Mouse (Mus musculus): ENCODE results near the gene Gdf10. TPM values are rescaled to one million over a fixed set of nuclear protein-coding genes. Genes with fewer than 3 reads are reported as not detected.

Gdf10 gene
- polyA plus RNA-seq, 1 experiment: 3.8 TPM

- no peak overlapping the region for H3K4me3 ChIP-seq (ENCODE audit: insufficient read depth, low read length)
- H3K4me1 ChIP-seq (ENCODE audit: control insufficient read depth, insufficient read depth, low read length): no peaks in the 10 kb centered on the region
- TF ChIP-seq CTCF (IDR thresholded peaks at IDR 0.05; ENCODE audit: extremely low read depth, insufficient read depth, low read length) (no peak), POLR2A (IDR thresholded peaks at IDR 0.05; ENCODE audit: extremely low read depth, insufficient read depth, low read length) (no peak)
- no peak overlapping the region for H3K27ac ChIP-seq (ENCODE audit: insufficient read depth, low read length)
Measured at GRCm38 (mm10) chr14:33895777-33896176, 27.6 kb upstream of the Gdf10 start.

GRCm38 (mm10) chr14:33896628-33897300 is 26.6 kb upstream of the Gdf10 start:
- H3K4me3 ChIP-seq (ENCODE audit: insufficient read depth, low read length): no peak overlapping the region
- H3K4me1 ChIP-seq (ENCODE audit: control insufficient read depth, insufficient read depth, low read length): no peaks in the 10 kb centered on the region
- no peak for TF ChIP-seq POLR2A (IDR thresholded peaks at IDR 0.05; ENCODE audit: extremely low read depth, insufficient read depth, low read length)
- TF ChIP-seq CTCF (IDR thresholded peaks at IDR 0.05; ENCODE audit: extremely low read depth, insufficient read depth, low read length): no peak
- no peak overlapping the region for H3K27ac ChIP-seq (ENCODE audit: insufficient read depth, low read length)

GRCm38 (mm10) chr14:33902783-33903182 is 20.6 kb upstream of the Gdf10 start:
- no peak for TF ChIP-seq POLR2A (IDR thresholded peaks at IDR 0.05; ENCODE audit: extremely low read depth, insufficient read depth, low read length)
- Histone ChIP-seq H3K4me1 (ENCODE audit: control insufficient read depth, insufficient read depth, low read length) (no peaks in the 10 kb centered on the region), H3K27ac (ENCODE audit: insufficient read depth, low read length) (no peak overlapping the region), H3K4me3 (ENCODE audit: insufficient read depth, low read length) (no peak overlapping the region)

GRCm38 (mm10) chr14:33903199-33903598 is 20.2 kb upstream of the Gdf10 start:
- H3K27ac ChIP-seq (ENCODE audit: insufficient read depth, low read length): no peak overlapping the region
- no peaks in the 10 kb centered on the region for H3K4me1 ChIP-seq (ENCODE audit: control insufficient read depth, insufficient read depth, low read length)
- no peak overlapping the region for H3K4me3 ChIP-seq (ENCODE audit: insufficient read depth, low read length)
- TF ChIP-seq POLR2A (IDR thresholded peaks at IDR 0.05; ENCODE audit: extremely low read depth, insufficient read depth, low read length) (no peak), CTCF (IDR thresholded peaks at IDR 0.05; ENCODE audit: extremely low read depth, insufficient read depth, low read length) (no peak)

GRCm38 (mm10) chr14:33904851-33905250 is 18.5 kb upstream of the Gdf10 start:
- no peaks in the 10 kb centered on the region for H3K4me1 ChIP-seq (ENCODE audit: control insufficient read depth, insufficient read depth, low read length)
- H3K4me3 ChIP-seq (ENCODE audit: insufficient read depth, low read length): no peak overlapping the region
- TF ChIP-seq CTCF (IDR thresholded peaks at IDR 0.05; ENCODE audit: extremely low read depth, insufficient read depth, low read length) (no peak), POLR2A (IDR thresholded peaks at IDR 0.05; ENCODE audit: extremely low read depth, insufficient read depth, low read length) (no peak)
- H3K27ac ChIP-seq (ENCODE audit: insufficient read depth, low read length): no peak overlapping the region

- no peak overlapping the region for H3K4me3 ChIP-seq (ENCODE audit: insufficient read depth, low read length)
- TF ChIP-seq CTCF (IDR thresholded peaks at IDR 0.05; ENCODE audit: extremely low read depth, insufficient read depth, low read length) (peak; percentile 51), POLR2A (IDR thresholded peaks at IDR 0.05; ENCODE audit: extremely low read depth, insufficient read depth, low read length) (no peak)
- H3K27ac ChIP-seq (ENCODE audit: insufficient read depth, low read length): no peak overlapping the region
- no peaks in the 10 kb centered on the region for H3K4me1 ChIP-seq (ENCODE audit: control insufficient read depth, insufficient read depth, low read length)
Measured at GRCm38 (mm10) chr14:33913727-33914126, 9.7 kb upstream of the Gdf10 start.

GRCm38 (mm10) chr14:33914206-33914605 is 9.2 kb upstream of the Gdf10 start:
- Histone ChIP-seq H3K27ac (ENCODE audit: insufficient read depth, low read length) (no peak overlapping the region), H3K4me3 (ENCODE audit: insufficient read depth, low read length) (no peak overlapping the region), H3K4me1 (ENCODE audit: control insufficient read depth, insufficient read depth, low read length) (no peaks in the 10 kb centered on the region)
- no peak for TF ChIP-seq CTCF (IDR thresholded peaks at IDR 0.05; ENCODE audit: extremely low read depth, insufficient read depth, low read length)
- no peak for TF ChIP-seq POLR2A (IDR thresholded peaks at IDR 0.05; ENCODE audit: extremely low read depth, insufficient read depth, low read length)

- no peak for TF ChIP-seq POLR2A (IDR thresholded peaks at IDR 0.05; ENCODE audit: extremely low read depth, insufficient read depth, low read length)
- no peak for TF ChIP-seq CTCF (IDR thresholded peaks at IDR 0.05; ENCODE audit: extremely low read depth, insufficient read depth, low read length)
- Histone ChIP-seq H3K4me1 (ENCODE audit: control insufficient read depth, insufficient read depth, low read length) (0 out of 2 replicates have a peak, but pooled peaks cover 1% of the 10 kb centered on the region), H3K4me3 (ENCODE audit: insufficient read depth, low read length) (no peak overlapping the region), H3K27ac (ENCODE audit: insufficient read depth, low read length) (no peak overlapping the region)
Measured at GRCm38 (mm10) chr14:33920727-33921559, 2.4 kb upstream of the Gdf10 start.

GRCm38 (mm10) chr14:33922771-33923167 is 618 bp upstream of the Gdf10 start:
- TF ChIP-seq CTCF (IDR thresholded peaks at IDR 0.05; ENCODE audit: extremely low read depth, insufficient read depth, low read length): no peak
- TF ChIP-seq POLR2A (IDR thresholded peaks at IDR 0.05; ENCODE audit: extremely low read depth, insufficient read depth, low read length): no peak
- peak overlapping the region; percentile 35; the same call in 1 of the 2 replicates for H3K4me3 ChIP-seq (ENCODE audit: insufficient read depth, low read length)
- no peak overlapping the region for H3K27ac ChIP-seq (ENCODE audit: insufficient read depth, low read length)
- H3K4me1 ChIP-seq (ENCODE audit: control insufficient read depth, insufficient read depth, low read length): 0 out of 2 replicates have a peak, but pooled peaks cover 1% of the 10 kb centered on the region

GRCm38 (mm10) chr14:33931853-33932252 is 8.5 kb downstream of the Gdf10 start:
- Histone ChIP-seq H3K4me3 (ENCODE audit: insufficient read depth, low read length) (no peak overlapping the region), H3K4me1 (ENCODE audit: control insufficient read depth, insufficient read depth, low read length) (no peaks in the 10 kb centered on the region), H3K27ac (ENCODE audit: insufficient read depth, low read length) (no peak overlapping the region)
- TF ChIP-seq POLR2A (IDR thresholded peaks at IDR 0.05; ENCODE audit: extremely low read depth, insufficient read depth, low read length) (no peak), CTCF (IDR thresholded peaks at IDR 0.05; ENCODE audit: extremely low read depth, insufficient read depth, low read length) (no peak)

All from cortical plate, adult 2 months (tissue).